Mouse (Mus musculus) neural tube, embryonic 14.5 days (tissue): ENCODE results near the gene Sec31b. TPM values are rescaled to one million over a fixed set of nuclear protein-coding genes. Genes with fewer than 3 reads are reported as not detected.

Experiments
- ATAC-seq: fragments of 200-750 bp; cut with Nextera tagmentation; 2 replicates; pipeline ENCODE4 v1.8.0; 2017; ENCODE audit warnings: low read depth, mild to moderate bottlenecking, moderate TSS enrichment, moderate library complexity
- H3K27ac ChIP-seq: fragments of 300-500 bp; sonication (generic); 2 replicates; pipeline ENCODE4 v1.5.1; 2014; ENCODE audit warnings: low read depth, mild to moderate bottlenecking, control low read depth, low read length, moderate library complexity, mixed read lengths
- H3K27me3 ChIP-seq: fragments of 300-500 bp; sonication (generic); 2 replicates; pipeline ENCODE4 v1.6.1; 2014; ENCODE audit warnings: low read length; ENCODE audit not compliant: control insufficient read depth, insufficient read depth
- H3K36me3 ChIP-seq: fragments of 300-500 bp; sonication (generic); 2 replicates; pipeline ENCODE4 v1.6.1; 2014; ENCODE audit warnings: low read length, mixed read lengths; ENCODE audit not compliant: control insufficient read depth, insufficient read depth
- H3K4me1 ChIP-seq: fragments of 300-500 bp; sonication (generic); 2 replicates; pipeline ENCODE4 v1.6.1; 2014; ENCODE audit warnings: low read length; ENCODE audit not compliant: control insufficient read depth, insufficient read depth
- H3K4me2 ChIP-seq: fragments of 300-500 bp; sonication (generic); 2 replicates; pipeline ENCODE4 v1.6.1; 2014; ENCODE audit warnings: mild to moderate bottlenecking, low read depth, low read length, control low read depth
- H3K4me3 ChIP-seq: fragments of 300-500 bp; sonication (generic); 2 replicates; pipeline ENCODE4 v1.5.1; 2014; ENCODE audit warnings: low read depth, low read length, control low read depth, mixed read lengths
- H3K9ac ChIP-seq: fragments of 300-500 bp; sonication (generic); replicated peaks from 2 replicates; pipeline ENCODE4 v1.6.1; 2014; ENCODE audit warnings: low read depth, mild to moderate bottlenecking, control low read depth, low read length, mixed read lengths
- H3K9me3 ChIP-seq: fragments of 300-500 bp; sonication (generic); 2 replicates; pipeline ENCODE4 v1.6.1; 2016; ENCODE audit warnings: low read length; ENCODE audit not compliant: control insufficient read depth
- WGBS: fragments of 180-500 bp; shearing (Covaris S2); extraction: QIAGEN DNeasy Blood & Tissue Kit; methylation state at CpG from one replicate; pipeline ENCODE4 v1.1.7; 2014; 5-methylcytosine and 5-hydroxymethylcytosine counted together
- polyA plus RNA-seq: library from polyadenylated mRNA; unstranded; fragments of >200 nt; fragmentation: Nextera tagmentation; extraction: Ambion mirVana; gene quantifications from 2 replicates; pipeline ENCODE4 v1.2.1, GENCODE M21; 2014

Gene Sec31b
- polyA plus RNA-seq, 1 experiment from 2014 or later: 0.17 TPM

GRCm38 (mm10) chr19:44515769-44516168 lies 29.9 kb downstream of the Sec31b start:
- no peak for ATAC-seq
- Histone ChIP-seq H3K36me3 (no peaks in the 10 kb centered on the region), H3K4me1 (peaks cover 18% of the 10 kb centered on the region), H3K9ac (no peak overlapping the region), H3K27ac (no peak overlapping the region), H3K4me2 (no peak overlapping the region), H3K9me3 (no peaks in the 10 kb centered on the region), H3K27me3 (peaks cover 26% of the 10 kb centered on the region), H3K4me3 (no peak overlapping the region)
- WGBS: 35% methylated on average over 6 of the region's 6 CpGs

DNA sequence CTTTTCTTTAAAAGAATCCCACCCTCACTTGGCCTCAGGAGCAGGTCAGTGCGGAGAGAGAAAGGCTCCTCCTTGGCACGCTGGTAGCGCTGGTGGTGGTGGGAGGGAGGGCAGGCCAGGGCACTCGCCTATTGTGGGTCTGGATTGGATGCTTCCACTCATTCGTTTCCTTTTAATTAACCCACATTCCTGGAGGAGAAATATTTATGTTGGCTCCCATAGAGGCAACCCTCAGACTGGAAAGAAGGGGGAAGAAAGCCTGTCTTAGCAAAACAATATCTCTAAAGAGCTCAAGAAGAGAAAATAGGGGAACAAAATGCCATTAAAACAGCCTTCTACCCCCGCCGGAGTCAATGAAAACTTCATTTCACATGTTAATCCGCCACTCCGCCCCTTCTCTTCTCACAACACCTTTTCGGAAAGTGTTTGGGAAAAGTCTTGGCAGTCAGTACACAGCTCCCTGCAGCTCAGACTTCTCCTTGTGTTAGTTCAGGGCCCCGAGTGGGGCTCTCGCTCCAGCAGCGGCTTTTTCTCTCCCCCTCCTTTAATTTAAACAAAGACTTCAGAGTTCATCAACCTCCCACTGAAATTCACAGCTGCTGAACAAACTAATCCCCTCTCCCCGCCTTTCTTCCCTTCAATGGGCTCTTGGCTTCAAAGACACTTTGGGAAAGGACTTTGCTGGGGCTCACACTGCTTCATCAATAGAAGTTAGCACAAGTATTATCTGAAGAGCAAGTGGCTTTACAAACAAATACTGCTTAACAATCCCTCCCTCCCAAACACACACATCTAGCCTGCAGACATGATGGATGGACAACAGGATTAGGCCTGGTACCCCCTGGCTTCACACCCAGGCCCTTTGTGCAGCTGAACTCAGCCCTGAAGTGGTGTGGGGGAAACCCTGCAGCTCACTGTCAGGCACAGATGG lies 30.9 kb downstream of the Sec31b start:
- H3K36me3 ChIP-seq: no peaks in the 10 kb centered on the region
- H3K9me3 ChIP-seq: no peaks in the 10 kb centered on the region
- no peak overlapping the region for H3K27ac ChIP-seq
- no peak overlapping the region for H3K4me3 ChIP-seq
- ATAC-seq: peak; percentile 59
- no peak overlapping the region for H3K9ac ChIP-seq
- WGBS: 5% methylated on average over 14 of the region's 14 CpGs
- peaks cover 32% of the 10 kb centered on the region for H3K27me3 ChIP-seq
- no peak overlapping the region for H3K4me2 ChIP-seq
- peaks cover 18% of the 10 kb centered on the region for H3K4me1 ChIP-seq

DNA sequence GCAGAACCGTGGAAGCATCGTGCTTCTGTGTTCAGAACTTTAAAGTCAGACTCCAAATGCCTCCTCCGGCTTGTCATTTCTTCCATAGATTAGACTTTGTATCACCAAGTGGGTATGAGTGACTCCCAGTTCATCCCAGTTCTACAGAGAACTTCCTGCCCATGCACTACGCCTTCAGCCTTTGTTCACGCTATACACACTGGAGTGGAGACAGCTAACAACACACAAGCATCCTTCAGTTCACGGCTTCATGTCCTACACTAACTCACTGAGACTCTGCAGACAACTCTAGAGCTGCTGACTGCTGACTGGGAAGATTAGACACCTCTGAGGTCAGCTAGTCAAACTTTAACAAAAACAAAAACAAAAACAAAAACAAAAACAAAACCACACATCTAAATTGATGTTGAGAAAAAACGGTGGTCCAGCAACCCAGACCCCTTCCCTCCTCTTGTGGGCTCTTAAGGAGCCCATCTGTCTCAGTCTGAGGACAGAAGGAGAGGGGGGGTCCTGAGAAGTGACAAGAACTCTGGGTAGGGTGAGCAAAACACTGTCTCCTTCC lies 31.7 kb downstream of the Sec31b start:
- no peak overlapping the region for H3K4me3 ChIP-seq
- H3K36me3 ChIP-seq: no peaks in the 10 kb centered on the region
- no peak for ATAC-seq
- H3K9me3 ChIP-seq: no peaks in the 10 kb centered on the region
- no peak overlapping the region for H3K4me2 ChIP-seq
- peaks cover 36% of the 10 kb centered on the region for H3K27me3 ChIP-seq
- 11% methylated on average over 7 of the region's 7 CpGs for WGBS
- H3K27ac ChIP-seq: no peak overlapping the region
- H3K9ac ChIP-seq: no peak overlapping the region
- peaks cover 18% of the 10 kb centered on the region for H3K4me1 ChIP-seq

- H3K9ac ChIP-seq: no peak overlapping the region
- no peak for ATAC-seq
- H3K27ac ChIP-seq: no peak overlapping the region
- peaks cover 18% of the 10 kb centered on the region for H3K4me1 ChIP-seq
- WGBS: 9% methylated on average over 11 of the region's 11 CpGs
- H3K4me3 ChIP-seq: no peak overlapping the region
- H3K9me3 ChIP-seq: no peaks in the 10 kb centered on the region
- H3K27me3 ChIP-seq: peaks cover 37% of the 10 kb centered on the region
- no peak overlapping the region for H3K4me2 ChIP-seq
- H3K36me3 ChIP-seq: no peaks in the 10 kb centered on the region
Measured at GRCm38 (mm10) chr19:44513054-44513833, 32.4 kb downstream of the Sec31b start.

DNA sequence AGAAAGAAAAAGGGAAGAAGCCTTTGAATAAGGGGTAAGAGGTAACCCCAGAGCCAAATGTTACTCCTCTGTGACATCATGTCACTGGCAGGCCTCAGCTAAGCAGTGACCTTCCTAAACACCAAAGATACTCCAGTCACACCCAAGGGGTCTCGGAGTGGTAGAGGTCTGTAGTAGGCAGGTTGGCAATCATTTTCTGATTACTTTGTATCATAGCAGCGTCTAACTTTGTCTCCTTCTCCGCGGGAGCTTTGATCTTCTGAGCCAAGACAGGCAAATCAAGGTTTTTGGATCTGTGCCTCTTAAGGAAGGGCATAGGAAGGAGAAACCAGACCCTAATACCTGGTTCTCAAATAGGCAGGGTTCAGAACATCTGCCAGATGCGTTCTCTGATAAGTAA lies 33.1 kb downstream of the Sec31b start:
- H3K27ac ChIP-seq: no peak overlapping the region
- ATAC-seq: no peak
- no peak overlapping the region for H3K9ac ChIP-seq

DNA sequence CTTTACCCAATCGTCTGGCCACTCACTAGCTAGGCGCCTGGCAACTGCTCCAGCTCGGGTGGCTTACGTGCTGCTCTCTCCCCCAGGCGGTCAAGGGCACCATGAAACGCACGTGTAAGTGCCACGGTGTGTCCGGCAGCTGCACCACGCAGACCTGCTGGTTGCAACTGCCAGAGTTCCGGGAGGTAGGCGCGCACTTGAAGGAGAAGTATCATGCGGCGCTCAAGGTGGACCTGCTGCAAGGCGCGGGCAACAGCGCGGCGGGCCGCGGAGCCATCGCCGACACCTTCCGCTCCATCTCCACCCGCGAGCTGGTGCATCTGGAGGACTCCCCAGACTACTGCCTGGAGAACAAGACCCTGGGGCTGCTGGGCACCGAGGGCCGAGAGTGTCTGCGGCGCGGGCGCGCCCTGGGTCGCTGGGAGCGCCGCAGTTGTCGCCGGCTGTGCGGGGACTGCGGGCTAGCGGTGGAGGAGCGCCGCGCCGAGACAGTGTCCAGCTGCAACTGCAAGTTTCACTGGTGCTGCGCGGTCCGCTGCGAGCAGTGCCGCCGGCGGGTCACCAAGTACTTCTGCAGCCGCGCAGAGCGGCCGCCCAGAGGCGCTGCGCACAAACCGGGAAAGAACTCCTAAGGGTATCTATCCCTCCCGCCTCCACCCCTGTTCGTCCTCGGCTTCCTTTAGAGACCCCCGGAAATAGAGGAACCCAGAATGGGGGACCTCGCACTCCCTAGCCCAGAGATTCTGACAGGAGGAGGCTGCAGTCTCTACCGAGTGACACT lies 34.0 kb downstream of the Sec31b start:
- Histone ChIP-seq H3K27me3 (peaks cover 35% of the 10 kb centered on the region), H3K9me3 (no peaks in the 10 kb centered on the region), H3K4me2 (peak overlapping the region; percentile 97), H3K9ac (peak overlapping the region; percentile 43), H3K36me3 (no peaks in the 10 kb centered on the region), H3K4me3 (peak overlapping the region; percentile 48), H3K27ac (no peak overlapping the region), H3K4me1 (peaks cover 18% of the 10 kb centered on the region)
- WGBS: under 1% methylated on average over 66 of the region's 66 CpGs
- ATAC-seq: peak; percentile 68

More for the DNA sequence above, 33.1 kb downstream of the Sec31b start:
- H3K36me3 ChIP-seq: no peaks in the 10 kb centered on the region
- no peaks in the 10 kb centered on the region for H3K9me3 ChIP-seq
- H3K4me1 ChIP-seq: peaks cover 18% of the 10 kb centered on the region
- 27% methylated on average over 5 of the region's 5 CpGs for WGBS
- peaks cover 35% of the 10 kb centered on the region for H3K27me3 ChIP-seq
- no peak overlapping the region for H3K4me3 ChIP-seq
- H3K4me2 ChIP-seq: peak overlapping the region; percentile 8; the same call in 1 of the 2 replicates

DNA sequence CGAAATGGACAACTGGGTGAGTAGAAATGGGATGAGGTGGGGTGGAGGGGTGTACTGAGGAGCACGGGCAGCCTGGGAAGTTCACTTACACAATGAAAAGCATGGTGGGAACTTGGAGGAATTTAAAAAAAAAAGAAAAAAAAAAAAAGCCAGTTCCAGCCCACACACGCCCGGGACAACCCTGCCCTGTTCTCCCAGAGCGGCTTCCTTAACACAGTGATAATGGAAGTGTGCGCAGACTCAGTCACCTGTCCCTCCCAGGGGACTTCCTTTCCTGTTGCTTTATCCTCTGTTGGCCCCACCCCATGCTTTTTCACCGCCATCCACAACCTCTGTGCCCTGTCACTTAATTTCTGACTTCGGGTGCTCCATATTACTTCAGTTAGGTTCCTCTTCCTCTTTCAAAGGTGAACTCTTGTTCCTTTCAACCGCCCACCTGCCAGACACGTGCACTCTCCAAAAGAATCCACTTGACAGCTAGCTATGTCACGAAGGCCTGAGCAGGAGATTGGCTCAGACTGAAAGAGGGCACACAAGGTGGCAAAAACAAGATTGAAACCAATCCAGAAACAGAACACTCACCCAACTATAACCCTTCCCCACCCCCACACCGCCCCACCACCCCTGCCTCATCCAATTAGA lies 35.0 kb downstream of the Sec31b start:
- H3K4me1 ChIP-seq: peaks cover 18% of the 10 kb centered on the region
- H3K9ac ChIP-seq: no peak overlapping the region

DNA sequence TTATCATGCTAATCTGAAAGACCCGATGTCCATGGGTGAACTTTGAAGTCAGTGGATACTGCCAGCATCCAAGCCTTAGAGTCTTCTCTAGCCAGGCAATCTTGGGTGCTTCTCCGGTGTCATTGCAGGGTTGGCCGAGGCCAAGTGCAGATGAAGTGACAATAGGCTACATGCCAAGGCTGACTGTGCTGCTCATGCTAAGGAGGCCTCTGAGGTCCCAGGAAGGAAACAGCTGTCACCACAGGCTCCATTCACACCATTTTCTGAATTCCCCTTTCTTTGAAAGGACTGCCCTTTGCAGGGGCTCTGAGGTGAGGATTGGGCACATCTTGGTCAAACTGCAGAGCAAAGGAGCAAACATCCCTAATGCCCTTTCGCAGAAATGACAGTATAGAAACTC lies 42.9 kb downstream of the Sec31b start:
- H3K36me3 ChIP-seq: no peaks in the 10 kb centered on the region
- H3K4me1 ChIP-seq: no peaks in the 10 kb centered on the region
- H3K27ac ChIP-seq: no peak overlapping the region
- 78% methylated on average over 4 of the region's 4 CpGs for WGBS
- H3K4me3 ChIP-seq: no peak overlapping the region
- no peak for ATAC-seq
- no peak overlapping the region for H3K9ac ChIP-seq
- H3K4me2 ChIP-seq: no peak overlapping the region
- H3K9me3 ChIP-seq: no peaks in the 10 kb centered on the region
- no peaks in the 10 kb centered on the region for H3K27me3 ChIP-seq

More for the DNA sequence above, 35.0 kb downstream of the Sec31b start:
- H3K9me3 ChIP-seq: no peaks in the 10 kb centered on the region
- no peak overlapping the region for H3K27ac ChIP-seq
- H3K4me2 ChIP-seq: peak overlapping the region; percentile 97
- ATAC-seq: no peak
- H3K36me3 ChIP-seq: no peaks in the 10 kb centered on the region
- H3K27me3 ChIP-seq: peaks cover 35% of the 10 kb centered on the region
- 2% methylated on average over 12 of the region's 12 CpGs for WGBS
- H3K4me3 ChIP-seq: peak overlapping the region; percentile 48
